Mouse (Mus musculus): Measurements from ENCODE around the gene Gm20388. TPM values are rescaled to one million over a fixed set of nuclear protein-coding genes. Genes with fewer than 3 reads are reported as not detected.
A peak's percentile ranks its signal among the peaks of the same experiment; 100 is the strongest.

Gene Gm20388
- polyA plus RNA-seq, 1 experiment from 2014 or later = 8.3 TPM

- Histone ChIP-seq H3K4me1 (replicated peaks; ENCODE audit: control insufficient read depth, insufficient read depth, low read length) (peaks cover 44% of the 10 kb centered on the region), H3K9ac (ENCODE audit: low read length) (no peak overlapping the region), H3K4me3 (ENCODE audit: low read depth, low read length) (no peak overlapping the region), H3K36me3 (ENCODE audit: control insufficient read depth, insufficient read depth, low read length) (no peaks in the 10 kb centered on the region), H3K27me3 (replicated peaks; ENCODE audit: control insufficient read depth, insufficient read depth, low read length) (no peaks in the 10 kb centered on the region), H3K4me2 (ENCODE audit: low read length) (no peak overlapping the region), H3K27ac (ENCODE audit: low read depth) (no peak overlapping the region), H3K9me3 (ENCODE audit: control insufficient read depth, low read length) (no peaks in the 10 kb centered on the region)
- no peak for DNase-seq (ENCODE audit: low spot score)
- whole genome bisulfite sequencing = 81% methylated on average over 5 of the region's 5 CpGs
- no peak for ATAC-seq (replicated peaks; ENCODE audit: low FRiP score, low TSS enrichment, low read depth)
Observed at GRCm38 (mm10) chr8:120213939-120214338, 303.3 kb downstream of the Gm20388 start.

GRCm38 (mm10) chr8:120215416-120216141, 304.9 kb downstream of the Gm20388 start:
- H3K27ac ChIP-seq (ENCODE audit: low read depth) = peak overlapping the region; percentile 43
- DNase-seq (ENCODE audit: low spot score) (no peak), ATAC-seq (replicated peaks; ENCODE audit: low FRiP score, low TSS enrichment, low read depth) (no peak)
- H3K9me3 ChIP-seq (ENCODE audit: control insufficient read depth, low read length) = no peaks in the 10 kb centered on the region
- no peaks in the 10 kb centered on the region for H3K27me3 ChIP-seq (replicated peaks; ENCODE audit: control insufficient read depth, insufficient read depth, low read length)
- H3K4me1 ChIP-seq (replicated peaks; ENCODE audit: control insufficient read depth, insufficient read depth, low read length) = peaks cover 40% of the 10 kb centered on the region
- H3K4me2 ChIP-seq (ENCODE audit: low read length) = no peak overlapping the region
- H3K4me3 ChIP-seq (ENCODE audit: low read depth, low read length) = no peak overlapping the region
- no peaks in the 10 kb centered on the region for H3K36me3 ChIP-seq (ENCODE audit: control insufficient read depth, insufficient read depth, low read length)
- H3K9ac ChIP-seq (ENCODE audit: low read length) = no peak overlapping the region
- 52% methylated on average over 7 of the region's 7 CpGs for WGBS

- H3K27me3 ChIP-seq (replicated peaks; ENCODE audit: control insufficient read depth, insufficient read depth, low read length) = no peaks in the 10 kb centered on the region
- 0 out of 2 replicates have a peak overlapping the region, but pooled peaks have one; percentile 18 for H3K4me2 ChIP-seq (ENCODE audit: low read length)
- H3K27ac ChIP-seq (ENCODE audit: low read depth) = peak overlapping the region; percentile 78
- H3K36me3 ChIP-seq (ENCODE audit: control insufficient read depth, insufficient read depth, low read length) = no peaks in the 10 kb centered on the region
- peaks cover 31% of the 10 kb centered on the region for H3K4me1 ChIP-seq (replicated peaks; ENCODE audit: control insufficient read depth, insufficient read depth, low read length)
- H3K9me3 ChIP-seq (ENCODE audit: control insufficient read depth, low read length) = no peaks in the 10 kb centered on the region
- WGBS = 15% methylated on average over 13 of the region's 13 CpGs
- no peak overlapping the region for H3K4me3 ChIP-seq (ENCODE audit: low read depth, low read length)
- H3K9ac ChIP-seq (ENCODE audit: low read length) = no peak overlapping the region
- DNase-seq (ENCODE audit: low spot score) (peak; percentile 76), ATAC-seq (replicated peaks; ENCODE audit: low FRiP score, low TSS enrichment, low read depth) (peak; percentile 77)
Observed at GRCm38 (mm10) chr8:120216855-120217830, 306.5 kb downstream of the Gm20388 start.

GRCm38 (mm10) chr8:120222548-120222947, 311.9 kb downstream of the Gm20388 start:
- no peaks in the 10 kb centered on the region for H3K27me3 ChIP-seq (replicated peaks; ENCODE audit: control insufficient read depth, insufficient read depth, low read length)
- H3K4me3 ChIP-seq (ENCODE audit: low read depth, low read length) = no peak overlapping the region
- no peak overlapping the region for H3K4me2 ChIP-seq (ENCODE audit: low read length)
- no peaks in the 10 kb centered on the region for H3K36me3 ChIP-seq (ENCODE audit: control insufficient read depth, insufficient read depth, low read length)
- WGBS = 28% methylated on average over 11 of the region's 11 CpGs
- H3K9me3 ChIP-seq (ENCODE audit: control insufficient read depth, low read length) = no peaks in the 10 kb centered on the region
- ATAC-seq (replicated peaks; ENCODE audit: low FRiP score, low TSS enrichment, low read depth) = no peak
- no peak overlapping the region for H3K9ac ChIP-seq (ENCODE audit: low read length)
- peaks cover 46% of the 10 kb centered on the region for H3K4me1 ChIP-seq (replicated peaks; ENCODE audit: control insufficient read depth, insufficient read depth, low read length)
- DNase-seq (ENCODE audit: low spot score) = no peak
- H3K27ac ChIP-seq (ENCODE audit: low read depth) = no peak overlapping the region

- H3K9me3 ChIP-seq (ENCODE audit: control insufficient read depth, low read length) = no peaks in the 10 kb centered on the region
- H3K4me3 ChIP-seq (ENCODE audit: low read depth, low read length) = no peak overlapping the region
- no peak overlapping the region for H3K4me2 ChIP-seq (ENCODE audit: low read length)
- no peak for DNase-seq (ENCODE audit: low spot score)
- 46% methylated on average over 11 of the region's 11 CpGs for WGBS
- H3K9ac ChIP-seq (ENCODE audit: low read length) = no peak overlapping the region; the same call in 1 of the 2 replicates
- no peak overlapping the region; the same call in 1 of the 2 replicates for H3K27ac ChIP-seq (ENCODE audit: low read depth)
- no peaks in the 10 kb centered on the region for H3K36me3 ChIP-seq (ENCODE audit: control insufficient read depth, insufficient read depth, low read length)
- no peaks in the 10 kb centered on the region for H3K27me3 ChIP-seq (replicated peaks; ENCODE audit: control insufficient read depth, insufficient read depth, low read length)
- no peak for ATAC-seq (replicated peaks; ENCODE audit: low FRiP score, low TSS enrichment, low read depth)
- H3K4me1 ChIP-seq (replicated peaks; ENCODE audit: control insufficient read depth, insufficient read depth, low read length) = peaks cover 52% of the 10 kb centered on the region
Observed at GRCm38 (mm10) chr8:120224521-120225420, 314.1 kb downstream of the Gm20388 start.

- H3K9me3 ChIP-seq (ENCODE audit: control insufficient read depth, low read length) = no peaks in the 10 kb centered on the region
- H3K9ac ChIP-seq (ENCODE audit: low read length) = no peak overlapping the region
- DNase-seq (ENCODE audit: low spot score) (no peak), ATAC-seq (replicated peaks; ENCODE audit: low FRiP score, low TSS enrichment, low read depth) (no peak)
- H3K27ac ChIP-seq (ENCODE audit: low read depth) = no peak overlapping the region; the same call in 1 of the 2 replicates
- H3K4me3 ChIP-seq (ENCODE audit: low read depth, low read length) = no peak overlapping the region
- no peaks in the 10 kb centered on the region for H3K27me3 ChIP-seq (replicated peaks; ENCODE audit: control insufficient read depth, insufficient read depth, low read length)
- peaks cover 60% of the 10 kb centered on the region for H3K4me1 ChIP-seq (replicated peaks; ENCODE audit: control insufficient read depth, insufficient read depth, low read length)
- 61% methylated on average over 10 of the region's 10 CpGs for WGBS
- H3K4me2 ChIP-seq (ENCODE audit: low read length) = no peak overlapping the region
- no peaks in the 10 kb centered on the region for H3K36me3 ChIP-seq (ENCODE audit: control insufficient read depth, insufficient read depth, low read length)
Observed at GRCm38 (mm10) chr8:120225421-120226151, 314.9 kb downstream of the Gm20388 start.

- DNase-seq (ENCODE audit: low spot score) (no peak), ATAC-seq (replicated peaks; ENCODE audit: low FRiP score, low TSS enrichment, low read depth) (no peak)
- Histone ChIP-seq H3K9me3 (ENCODE audit: control insufficient read depth, low read length) (no peaks in the 10 kb centered on the region), H3K9ac (ENCODE audit: low read length) (no peak overlapping the region), H3K4me2 (ENCODE audit: low read length) (peak overlapping the region; percentile 78), H3K27me3 (replicated peaks; ENCODE audit: control insufficient read depth, insufficient read depth, low read length) (no peaks in the 10 kb centered on the region), H3K4me3 (ENCODE audit: low read depth, low read length) (no peak overlapping the region), H3K36me3 (ENCODE audit: control insufficient read depth, insufficient read depth, low read length) (no peaks in the 10 kb centered on the region), H3K27ac (ENCODE audit: low read depth) (0 out of 2 replicates have a peak overlapping the region, but pooled peaks have one; percentile 22), H3K4me1 (replicated peaks; ENCODE audit: control insufficient read depth, insufficient read depth, low read length) (peaks cover 70% of the 10 kb centered on the region)
- 38% methylated on average over 5 of the region's 5 CpGs for WGBS
Observed at GRCm38 (mm10) chr8:120226700-120227577, 316.3 kb downstream of the Gm20388 start.
